Mouse (Mus musculus) liver, adult 2 months (tissue): Measurements from ENCODE around the gene Tox2.

Source experiments
- CTCF ChIP-seq: fragments of 200-500 bp; IDR thresholded peaks from 2 replicates; pipeline ENCODE4 v1.5.1; 2011; ENCODE audit warnings: low read depth, low read length, control low read depth
- POLR2A ChIP-seq: fragments of 200-500 bp; IDR thresholded peaks from 2 replicates; pipeline ENCODE4 v1.6.1; 2011; ENCODE audit warnings: low read length, control low read depth; ENCODE audit not compliant: insufficient read depth; ENCODE audit errors: extremely low read depth

GRCm38 (mm10) chr2:163347517-163348184 is 144.7 kb downstream of the Tox2 start:
- no peak for TF ChIP-seq CTCF
- no peak for TF ChIP-seq POLR2A
